Mouse (Mus musculus): ENCODE measurements around the gene Timm9. TPM values are rescaled to one million over a fixed set of nuclear protein-coding genes. Genes with fewer than 3 reads are reported as not detected.

The Timm9 gene
- 28.4 TPM for polyA plus RNA-seq (2017; shearing (Covaris generic))

GRCm38 (mm10) chr12:71136130-71136973, at the start of gene Timm9, which contains the start of gene 2700049A03Rik:
Timm9 (minus strand) TSS chr12:71136684.
2700049A03Rik (plus strand) TSS chr12:71136848.

GRCm38 (mm10) chr12:71111331-71111730, 25.2 kb downstream of the Timm9 start, which contains the start of gene Tomm20l:
Tomm20l (plus strand) TSS chr12:71111428.

Other genes with a start within 250 kb of the Timm9 start
- gene Actr10, start 198.8 kb downstream of the Timm9 start, polyA plus RNA-seq (2017; shearing (Covaris generic)), result 189 TPM
- 293 TPM for gene Psma3, start 162.1 kb downstream of the Timm9 start, polyA plus RNA-seq (2017; shearing (Covaris generic))
- 143 TPM for gene Arid4a, start 120.7 kb downstream of the Timm9 start, polyA plus RNA-seq (2017; shearing (Covaris generic))
- 0.68 TPM for gene Tomm20l, start 25.3 kb downstream of the Timm9 start, polyA plus RNA-seq (2017; shearing (Covaris generic))
- 8.4 TPM for gene 2700049A03Rik, start 164 bp upstream of the Timm9 start, polyA plus RNA-seq (2017; shearing (Covaris generic))
- 0.39 TPM for gene Dact1, start 173.2 kb upstream of the Timm9 start, polyA plus RNA-seq (2017; shearing (Covaris generic))